Mouse (Mus musculus) adrenal gland, adult 8-10 months (tissue): ENCODE data around the gene Vim. TPM values are rescaled to one million over a fixed set of nuclear protein-coding genes. Genes with fewer than 3 reads are reported as not detected.
A peak's percentile ranks its signal among the peaks of the same experiment; 100 is the strongest.
"Not testable (repeated sequence)": the region's sequence is repeated elsewhere in the genome, so short reads cannot be mapped to it uniquely, and the experiment has no call there.

Source experiments
- DNase-seq: peaks from one replicate; pipeline ENCODE4 v3.0.0; 2022
- total RNA-seq, 4 experiments: library from RNA; stranded (reverse); gene quantifications; 2 replicates each; pipeline ENCODE4 v1.2.4; 2022

Vim gene
- total RNA-seq, 4 experiments from 2014 or later, result 106 to 291 (median 155) TPM

DNA sequence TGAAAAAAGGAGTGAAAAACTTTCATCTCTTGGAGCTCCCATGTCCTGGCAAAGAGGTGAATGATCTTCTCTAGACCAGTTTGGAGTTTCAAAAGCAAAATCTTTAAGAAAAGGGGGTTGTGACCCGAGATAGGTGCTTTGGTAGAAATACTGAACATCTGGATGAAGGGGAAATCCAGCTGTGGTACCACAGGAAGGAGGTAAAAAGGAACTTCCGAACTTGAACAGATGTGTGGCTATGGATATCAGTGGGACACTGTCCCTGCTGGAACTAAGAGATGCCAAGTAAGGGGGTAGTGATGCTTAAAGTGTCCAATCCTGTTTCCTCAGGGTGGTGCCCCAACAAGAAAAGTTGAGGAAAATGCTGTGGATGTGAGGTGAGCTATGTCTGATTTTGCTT is 3.6 kb upstream of the Vim start:
- DNase-seq, result no peak

DNA sequence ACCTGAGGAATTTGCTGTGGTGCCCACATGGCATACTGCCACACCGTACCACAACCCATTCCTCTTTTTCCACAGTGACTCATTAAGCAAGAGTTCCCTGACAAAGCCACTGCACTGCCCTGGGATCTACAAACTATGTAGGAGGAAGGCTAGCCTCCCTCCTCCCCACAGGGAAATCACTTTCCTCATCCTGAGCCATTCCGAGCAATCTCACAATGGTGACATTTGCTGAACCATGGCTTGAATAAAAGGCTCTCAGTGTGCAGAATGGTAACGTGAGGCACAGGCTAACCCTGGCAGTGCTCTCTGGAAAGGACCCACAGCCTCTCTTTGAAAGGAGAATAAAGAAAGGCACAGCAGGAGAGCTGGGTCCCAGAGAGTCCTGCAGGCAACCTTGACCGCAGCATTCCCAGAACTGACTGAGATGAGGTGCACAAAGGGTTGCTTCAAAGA is 1.6 kb upstream of the Vim start:
- DNase-seq, result no peak

GRCm38 (mm10) chr2:13572647-13573407 is 900 bp upstream of the Vim start:
- DNase-seq, result no peak

DNA sequence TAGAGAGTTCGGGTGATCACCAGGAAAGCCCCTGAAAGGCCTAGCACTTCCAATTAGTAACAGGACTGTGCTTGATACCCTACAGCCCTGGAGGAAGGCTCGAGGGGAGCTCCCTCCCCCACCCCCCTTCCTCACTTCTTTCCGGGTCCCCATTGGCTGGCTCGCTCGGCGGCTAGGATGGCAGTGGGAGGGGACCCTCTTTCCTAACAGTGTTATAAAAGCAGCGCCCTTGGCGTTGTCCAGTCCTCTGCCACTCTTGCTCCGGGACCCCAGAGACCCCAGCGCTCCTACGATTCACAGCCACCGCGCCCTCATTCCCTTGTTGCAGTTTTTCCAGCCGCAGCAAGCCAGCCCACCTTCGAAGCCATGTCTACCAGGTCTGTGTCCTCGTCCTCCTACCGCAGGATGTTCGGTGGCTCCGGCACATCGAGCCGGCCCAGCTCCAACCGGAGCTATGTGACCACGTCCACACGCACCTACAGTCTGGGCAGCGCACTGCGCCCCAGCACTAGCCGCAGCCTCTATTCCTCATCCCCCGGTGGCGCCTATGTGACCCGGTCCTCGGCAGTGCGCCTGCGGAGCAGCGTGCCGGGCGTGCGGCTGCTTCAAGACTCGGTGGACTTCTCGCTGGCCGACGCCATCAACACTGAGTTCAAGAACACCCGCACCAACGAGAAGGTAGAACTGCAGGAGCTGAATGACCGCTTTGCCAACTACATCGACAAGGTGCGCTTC is 506 bp downstream of the Vim start:
- peak; percentile 42 for DNase-seq

DNA sequence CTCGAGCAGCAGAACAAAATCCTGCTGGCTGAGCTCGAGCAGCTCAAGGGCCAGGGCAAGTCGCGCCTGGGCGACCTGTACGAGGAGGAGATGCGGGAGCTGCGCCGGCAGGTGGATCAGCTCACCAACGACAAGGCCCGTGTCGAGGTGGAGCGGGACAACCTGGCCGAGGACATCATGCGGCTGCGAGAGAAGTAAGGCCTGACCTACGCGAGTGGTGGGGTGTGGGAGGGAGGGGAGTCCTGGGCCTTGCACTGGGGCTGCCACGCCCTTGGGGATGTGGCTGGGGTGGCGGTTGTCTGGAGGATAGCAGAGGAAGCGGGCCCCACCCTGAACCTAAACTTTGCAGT is 1.0 kb downstream of the Vim start:
- no peak for DNase-seq

GRCm38 (mm10) chr2:13575287-13575801 is 1.6 kb downstream of the Vim start:
- DNase-seq, result peak; percentile 45

DNA sequence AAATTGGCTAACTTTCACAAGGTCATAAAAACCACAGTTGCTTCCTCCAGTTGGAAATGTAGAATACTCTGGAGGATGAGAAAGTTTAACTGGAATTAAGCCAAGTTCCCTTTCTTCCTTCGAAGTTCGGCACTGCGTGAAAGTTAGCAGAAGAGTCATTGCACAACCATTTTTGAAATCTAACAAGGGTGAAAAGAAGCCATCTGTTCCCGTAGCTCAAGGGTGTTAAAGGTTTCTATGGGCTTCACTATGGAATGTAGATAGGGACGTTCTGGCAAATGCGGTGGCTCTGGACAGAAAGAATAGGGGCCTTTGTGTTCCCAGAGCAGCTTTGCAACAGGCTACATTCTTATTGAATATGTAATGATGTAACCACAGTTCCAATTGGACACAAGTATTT is 2.2 kb downstream of the Vim start:
- DNase-seq, result no peak

DNA sequence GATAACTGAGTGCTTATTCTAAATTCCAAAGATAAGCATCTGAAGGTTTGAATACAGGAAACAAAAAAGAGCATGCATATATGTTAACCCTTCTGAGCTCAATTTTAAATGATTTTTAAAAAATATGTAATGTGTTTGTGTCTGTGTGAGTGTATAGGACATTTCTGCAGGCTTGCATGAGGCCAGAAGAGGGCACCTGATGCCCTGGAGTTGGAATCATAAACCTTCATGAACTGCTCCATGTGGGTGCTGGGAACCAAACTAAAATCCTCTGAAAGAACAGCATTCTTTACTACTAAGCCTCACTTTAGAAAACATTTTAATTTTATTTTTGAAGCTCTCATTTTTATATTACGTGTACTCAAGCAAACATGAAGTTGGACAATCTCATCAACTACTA is 3.7 kb downstream of the Vim start:
- DNase-seq, result no peak

DNA sequence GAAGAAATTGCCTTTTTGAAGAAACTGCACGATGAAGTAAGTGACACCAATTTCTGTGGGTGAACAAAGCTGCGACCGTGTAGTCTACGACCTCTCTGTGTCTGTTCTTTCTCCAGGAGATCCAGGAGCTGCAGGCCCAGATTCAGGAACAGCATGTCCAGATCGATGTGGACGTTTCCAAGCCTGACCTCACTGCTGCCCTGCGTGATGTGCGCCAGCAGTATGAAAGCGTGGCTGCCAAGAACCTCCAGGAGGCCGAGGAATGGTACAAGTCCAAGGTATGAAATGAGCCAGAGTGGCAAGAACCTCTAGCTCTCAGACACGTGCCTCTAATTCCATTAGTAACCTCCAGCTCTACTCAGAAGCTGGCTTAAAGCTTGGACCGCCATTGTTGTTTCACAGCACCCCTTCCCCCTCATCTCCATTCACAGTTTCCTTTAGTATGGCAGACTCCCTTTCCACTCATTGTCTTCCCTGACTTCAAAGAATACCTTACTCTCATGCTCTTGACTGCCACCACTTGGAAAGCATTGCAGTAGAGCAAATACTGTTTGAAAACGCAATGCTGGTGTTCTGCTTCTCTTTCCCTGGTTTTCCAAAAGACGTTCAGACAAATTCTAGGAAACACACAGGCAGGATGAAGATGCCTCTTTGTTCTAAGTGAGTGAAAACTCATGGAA is 4.9 kb downstream of the Vim start:
- no peak for DNase-seq

GRCm38 (mm10) chr2:13579315-13579714 is 5.6 kb downstream of the Vim start:
- no peak for DNase-seq

DNA sequence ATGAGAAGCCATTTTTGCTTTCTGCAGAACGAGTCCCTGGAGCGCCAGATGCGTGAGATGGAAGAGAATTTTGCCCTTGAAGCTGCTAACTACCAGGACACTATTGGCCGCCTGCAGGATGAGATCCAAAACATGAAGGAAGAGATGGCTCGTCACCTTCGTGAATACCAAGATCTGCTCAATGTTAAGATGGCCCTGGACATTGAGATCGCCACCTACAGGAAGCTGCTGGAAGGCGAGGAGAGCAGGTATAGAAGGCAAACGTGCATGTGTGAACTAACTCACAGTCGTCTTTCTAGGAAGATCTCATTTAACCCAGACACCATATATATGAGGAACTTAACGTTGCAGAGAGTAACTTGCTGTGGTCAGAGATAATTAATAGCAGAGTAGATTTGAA is 6.3 kb downstream of the Vim start:
- DNase-seq, result no peak

DNA sequence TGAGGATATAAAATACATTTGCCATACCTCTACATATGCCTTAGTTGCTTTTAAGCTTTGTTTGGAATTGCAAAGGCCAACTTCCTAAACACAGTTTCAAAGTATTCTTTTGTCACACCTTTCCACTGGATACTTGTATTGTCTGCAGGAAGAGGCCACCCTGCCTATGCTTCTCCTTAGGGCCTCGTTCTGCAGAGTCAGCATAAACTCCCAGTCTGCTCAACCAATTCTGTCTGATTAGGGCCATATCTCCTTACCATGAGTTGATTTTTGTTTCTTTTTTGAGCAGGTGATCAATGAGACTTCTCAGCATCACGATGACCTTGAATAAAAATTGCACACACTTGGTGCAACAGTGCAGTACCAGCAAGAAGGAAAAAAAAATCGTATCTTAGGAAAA is 8.5 kb downstream of the Vim start:
- DNase-seq, result no peak

DNA sequence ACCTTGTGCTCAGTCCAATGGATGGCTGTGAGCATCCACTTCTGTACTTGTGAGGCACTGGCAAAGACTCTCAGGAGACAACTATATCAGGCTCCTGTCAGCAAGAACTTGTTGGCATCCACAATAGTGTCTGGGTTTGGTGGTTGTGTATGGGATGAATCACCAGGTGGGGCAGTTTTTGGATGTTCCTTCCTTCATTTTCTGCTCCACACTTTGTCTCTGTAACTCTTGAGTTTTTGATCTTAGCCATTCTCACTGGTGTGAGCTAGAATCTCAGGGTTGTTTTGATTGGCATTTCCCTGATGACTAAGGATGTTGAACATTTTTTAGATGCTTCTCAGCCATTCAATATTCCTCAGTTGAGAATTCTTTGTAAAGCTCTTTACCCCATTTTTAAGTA is 10.0 kb downstream of the Vim start:
- not testable (repeated sequence) for DNase-seq

DNA sequence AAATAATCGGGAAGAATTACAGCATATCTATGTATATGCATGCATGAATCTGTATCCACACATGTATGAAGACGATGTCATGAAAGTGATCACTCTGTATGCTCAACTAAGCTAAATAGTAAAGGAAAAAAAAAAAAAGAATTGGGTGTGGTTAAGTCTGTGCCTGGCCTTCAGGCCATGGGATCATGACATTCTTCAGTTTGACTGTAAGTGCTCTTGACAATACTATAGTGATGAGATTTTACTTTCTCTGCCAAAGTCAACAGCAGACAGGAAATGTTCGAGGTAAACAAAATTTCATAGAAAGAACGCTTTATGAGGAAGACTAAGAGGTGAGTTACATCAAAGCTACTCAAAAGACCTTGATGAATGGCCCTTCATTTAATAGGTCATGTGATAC is 19.6 kb downstream of the Vim start:
- no peak for DNase-seq

- DNase-seq, result no peak
Measured at GRCm38 (mm10) chr2:13596965-13597656, 23.4 kb downstream of the Vim start.

DNA sequence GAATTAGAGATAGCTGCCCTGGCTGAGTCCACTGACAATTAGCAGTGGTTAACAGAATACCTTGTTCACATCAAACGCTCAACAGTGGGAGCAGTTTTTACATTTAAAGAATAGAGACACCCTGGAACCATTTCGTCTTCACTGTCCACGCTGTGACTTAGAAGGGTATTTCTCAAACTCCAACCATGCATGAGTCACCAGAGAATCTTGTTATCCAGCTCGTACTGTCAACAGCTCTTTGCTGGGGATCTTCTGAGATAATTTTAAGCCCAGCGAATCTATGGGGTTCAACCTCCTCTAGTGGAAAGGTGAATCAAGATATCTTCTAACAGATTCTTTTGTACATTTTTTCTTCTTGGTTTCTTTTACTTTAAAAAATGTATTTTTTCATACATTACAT is 24.4 kb downstream of the Vim start:
- DNase-seq, result no peak

- DNase-seq, result no peak
Measured at GRCm38 (mm10) chr2:13603093-13603492, 29.4 kb downstream of the Vim start.

GRCm38 (mm10) chr2:13603636-13604035 is 29.9 kb downstream of the Vim start:
- not testable (repeated sequence) for DNase-seq

DNA sequence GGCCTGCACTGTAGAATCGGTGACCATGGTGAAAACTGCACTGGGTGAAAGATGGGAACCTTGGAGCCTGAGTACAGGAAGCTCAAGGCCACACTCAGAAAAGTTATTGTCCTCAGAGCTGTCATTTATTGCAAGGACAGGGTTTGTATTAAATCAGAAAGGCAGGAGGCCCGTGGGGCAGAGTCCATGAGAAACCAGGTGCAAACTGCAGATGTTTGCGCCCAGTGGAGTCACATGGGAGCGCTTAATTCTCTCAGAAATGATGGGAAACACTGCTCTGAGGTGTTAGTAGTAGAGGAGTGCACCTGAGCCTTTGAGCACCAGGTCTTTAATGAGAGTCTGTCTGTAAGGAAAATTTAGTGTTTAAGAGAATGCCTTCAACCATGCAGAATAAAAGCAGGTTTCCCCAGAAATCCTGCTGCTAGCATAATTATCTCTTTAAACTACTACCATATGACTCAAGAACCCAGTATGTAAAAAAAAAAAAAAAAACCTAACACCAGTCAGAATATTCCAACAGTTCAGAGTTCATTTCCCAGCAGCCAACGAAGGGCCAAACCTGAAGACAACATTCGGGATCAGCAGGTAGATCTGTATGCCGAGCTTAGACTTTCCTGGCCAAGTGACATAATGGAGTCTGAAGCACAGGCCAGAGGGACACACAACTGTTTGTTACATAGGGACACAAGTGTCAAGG is 56.6 kb downstream of the Vim start:
- DNase-seq, result peak; percentile 19
